Mouse (Mus musculus): ENCODE data around the gene Rcc1.

DNA sequence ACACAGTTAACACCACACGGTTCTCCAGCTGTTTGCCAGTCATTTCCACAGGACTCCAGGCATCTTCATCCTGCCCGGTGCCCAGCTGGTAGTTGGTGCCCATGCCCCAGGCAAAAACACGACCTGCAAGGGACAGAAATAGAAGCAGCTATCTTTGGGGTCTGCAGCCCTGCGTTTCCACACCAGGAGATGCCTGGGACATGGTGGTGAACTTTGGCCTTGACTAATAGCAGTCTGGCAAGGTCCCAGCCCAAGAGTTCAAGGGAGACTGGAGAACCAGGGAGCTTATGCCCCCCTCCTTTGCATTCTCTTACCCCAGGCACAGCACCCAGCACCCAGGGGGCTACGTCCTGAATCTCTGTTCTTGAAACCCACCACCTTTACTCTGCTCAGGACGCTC lies 20.5 kb downstream of the Rcc1 start:
- TF ChIP-seq POLR2A (IDR thresholded peaks at IDR 0.05; ENCODE audit: borderline replicate concordance, control insufficient read depth, low read depth, low read length), result no peak
- no peak for TF ChIP-seq CTCF (IDR thresholded peaks at IDR 0.05; ENCODE audit: control insufficient read depth, insufficient read depth, low read length)

Measured in bone marrow, adult 2 months (tissue).